Mouse (Mus musculus): Measurements from ENCODE around the gene Olfr316.

Gene Olfr316

DNA sequence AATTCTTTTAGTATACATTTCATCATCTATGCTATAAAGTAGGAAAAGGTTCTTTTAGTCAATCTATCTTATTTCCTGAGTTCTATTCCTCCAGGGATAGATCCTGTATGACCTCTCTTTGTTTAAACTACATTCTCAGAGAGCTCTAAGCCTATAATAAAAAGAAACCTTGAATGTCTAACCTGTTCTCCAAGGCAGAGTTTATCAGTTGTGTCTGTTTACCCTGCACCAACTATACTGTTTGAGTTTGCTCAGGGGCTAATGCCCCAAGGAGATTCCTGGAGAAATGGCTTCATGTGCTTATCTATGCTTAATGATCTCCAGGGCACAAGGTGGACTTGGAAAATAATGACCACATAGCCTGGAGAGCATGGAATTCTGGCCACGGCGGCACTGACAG is 51.9 kb downstream of the Olfr316 start:
- DNase-seq (ENCODE audit: low spot score) = no peak

Measured in MN1 (cell line).